Mouse (Mus musculus) embryonic facial prominence, embryonic 10.5 days (tissue): ENCODE results near the gene Lmnb2. TPM values are rescaled to one million over a fixed set of nuclear protein-coding genes. Genes with fewer than 3 reads are reported as not detected.
A peak's percentile ranks its signal among the peaks of the same experiment; 100 is the strongest.

Source experiments
- DNase-seq: peaks from one replicate; pipeline ENCODE4 v3.0.0-alpha.2; 2017; ENCODE audit warnings: low spot score
- H3K27ac ChIP-seq: fragments of 300-500 bp; sonication (generic); replicated peaks from 2 replicates; pipeline ENCODE4 v1.5.1; 2016; ENCODE audit warnings: mild to moderate bottlenecking
- H3K27me3 ChIP-seq: fragments of 300-500 bp; sonication (generic); replicated peaks from 2 replicates; pipeline ENCODE4 v1.6.1; 2016; ENCODE audit warnings: low read depth, mild to moderate bottlenecking; ENCODE audit not compliant: poor library complexity, severe bottlenecking
- H3K36me3 ChIP-seq: fragments of 300-500 bp; sonication (generic); replicated peaks from 2 replicates; pipeline ENCODE4 v1.6.1; 2016; ENCODE audit warnings: mild to moderate bottlenecking, moderate library complexity
- H3K4me1 ChIP-seq: fragments of 300-500 bp; sonication (generic); 2 replicates; pipeline ENCODE4 v1.6.1; 2016
- H3K4me3 ChIP-seq: fragments of 300-500 bp; sonication (generic); 2 replicates; pipeline ENCODE4 v1.5.1; 2016; ENCODE audit warnings: mild to moderate bottlenecking, moderate library complexity
- H3K9me3 ChIP-seq: fragments of 300-500 bp; sonication (generic); 2 replicates; pipeline ENCODE4 v1.6.1; 2016; ENCODE audit warnings: mild to moderate bottlenecking
- WGBS: fragments of 180-500 bp; shearing (Covaris S2); methylation state at CpG from one replicate; pipeline ENCODE4 v1.1.7; 2016; 5-methylcytosine and 5-hydroxymethylcytosine counted together
- polyA plus RNA-seq: library from polyadenylated mRNA; unstranded; fragments of >200 nt; fragmentation: Nextera tagmentation; extraction: Ambion mirVana; gene quantifications from 2 replicates; pipeline ENCODE4 v1.2.1, GENCODE M21; 2016

Lmnb2 gene
- polyA plus RNA-seq = 82.7 and 83.1 TPM in 2 replicates

DNA sequence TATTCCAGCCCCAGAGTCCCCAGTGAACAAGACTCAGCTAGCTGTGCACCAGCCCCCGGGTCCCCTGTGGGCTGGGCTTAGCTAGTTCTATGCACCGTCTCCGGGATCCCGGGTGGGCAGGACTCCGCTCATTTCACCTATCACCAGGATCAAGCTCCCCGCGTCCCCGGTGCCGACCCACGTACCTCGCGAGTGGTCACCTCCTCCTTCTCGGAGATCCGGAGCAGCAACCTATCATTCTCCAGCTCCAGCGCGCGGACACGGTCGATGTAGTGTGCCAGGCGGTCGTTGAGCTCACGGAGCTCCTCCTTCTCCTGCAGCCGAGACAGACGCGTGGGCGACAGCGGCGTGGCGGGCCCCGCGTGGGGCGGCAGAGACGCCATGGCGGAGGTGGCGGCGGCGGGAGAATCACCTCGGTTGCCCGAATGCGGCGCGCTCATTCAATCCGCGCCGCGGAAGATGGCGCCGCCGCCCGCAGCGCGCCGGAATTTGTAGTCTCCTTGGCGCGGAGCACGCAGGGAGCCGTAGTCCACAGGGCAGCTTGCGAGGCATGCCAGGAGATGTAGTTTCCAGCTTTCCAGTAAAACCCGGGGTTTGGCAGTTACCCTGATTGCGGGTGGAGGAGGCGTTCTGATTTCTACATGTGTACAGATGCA is at the start of gene Lmnb2:
TSS of gene Lmnb2 (minus strand) at position 467 of the 656 bp plus-strand sequence.
- Histone ChIP-seq H3K27me3 (0 out of 2 replicates have a peak, but pooled peaks cover 11% of the 10 kb centered on the region), H3K4me1 (peaks cover 46% of the 10 kb centered on the region), H3K4me3 (peak within 1 kb of the TSS; percentile 99), H3K27ac (peak within 1 kb of the TSS; percentile 94), H3K9me3 (no peaks in the 10 kb centered on the region), H3K36me3 (peaks cover 35% of the 10 kb centered on the region)
- 1% methylated on average over 61 of the region's 61 CpGs for WGBS
- peak; percentile 82 for DNase-seq

DNA sequence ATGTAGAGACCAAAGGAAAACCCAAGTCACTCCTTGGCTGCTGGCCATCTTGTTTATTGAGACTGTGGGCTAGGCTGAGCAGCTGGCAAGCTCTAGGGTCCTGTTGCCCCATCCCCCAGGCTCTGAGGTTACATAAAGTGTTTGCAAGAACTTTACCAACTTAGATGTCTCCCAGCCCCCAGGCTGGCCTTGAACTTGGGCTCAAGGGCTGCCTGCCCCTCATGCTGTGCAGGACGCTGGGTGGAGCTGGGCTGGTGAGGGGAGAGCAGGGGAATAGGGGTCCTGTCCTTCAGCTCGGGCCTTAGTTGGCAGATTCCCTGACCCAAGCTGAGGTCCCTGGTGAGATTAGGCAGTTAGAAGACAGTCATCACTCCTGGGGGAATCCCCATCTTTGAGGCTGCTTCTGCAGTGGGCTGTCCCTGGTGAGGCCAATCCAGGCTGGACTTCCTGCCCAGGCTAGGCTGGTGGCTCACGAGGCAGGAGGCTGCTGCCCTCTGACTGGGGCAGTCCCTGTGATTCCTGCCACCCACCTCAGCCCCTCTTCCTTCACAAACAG is 49.1 kb upstream of the Lmnb2 start:
- Histone ChIP-seq H3K4me1 (peaks cover 51% of the 10 kb centered on the region), H3K27ac (peak overlapping the region; percentile 24; the same call in 1 of the 2 replicates), H3K9me3 (peaks cover 2% of the 10 kb centered on the region; the same call in 1 of the 2 replicates), H3K27me3 (no peaks in the 10 kb centered on the region), H3K36me3 (no peaks in the 10 kb centered on the region), H3K4me3 (no peak overlapping the region)
- 59% methylated on average over 3 of the region's 3 CpGs for WGBS
- no peak for DNase-seq

DNA sequence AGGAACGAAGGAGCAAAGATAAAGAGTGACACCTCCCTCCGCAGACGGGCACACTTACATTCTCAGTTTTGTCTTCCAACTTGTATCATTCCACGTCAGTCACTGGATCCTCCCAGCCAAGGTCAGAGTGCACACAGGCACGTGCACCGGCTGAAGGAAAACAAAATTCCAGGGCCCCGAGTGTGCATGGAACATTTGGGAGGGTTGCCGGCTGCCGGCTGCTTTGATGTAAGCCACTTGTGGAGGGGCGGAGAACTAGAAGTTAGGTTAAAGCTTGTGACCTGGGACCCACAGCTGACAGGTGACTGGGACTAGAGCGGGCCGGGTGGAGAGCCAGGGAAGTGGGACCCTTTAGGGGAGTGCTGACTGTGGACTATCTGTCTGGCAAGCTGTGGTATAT is 48.3 kb upstream of the Lmnb2 start:
- 46% methylated on average over 12 of the region's 12 CpGs for WGBS
- peak; percentile 43 for DNase-seq

DNA sequence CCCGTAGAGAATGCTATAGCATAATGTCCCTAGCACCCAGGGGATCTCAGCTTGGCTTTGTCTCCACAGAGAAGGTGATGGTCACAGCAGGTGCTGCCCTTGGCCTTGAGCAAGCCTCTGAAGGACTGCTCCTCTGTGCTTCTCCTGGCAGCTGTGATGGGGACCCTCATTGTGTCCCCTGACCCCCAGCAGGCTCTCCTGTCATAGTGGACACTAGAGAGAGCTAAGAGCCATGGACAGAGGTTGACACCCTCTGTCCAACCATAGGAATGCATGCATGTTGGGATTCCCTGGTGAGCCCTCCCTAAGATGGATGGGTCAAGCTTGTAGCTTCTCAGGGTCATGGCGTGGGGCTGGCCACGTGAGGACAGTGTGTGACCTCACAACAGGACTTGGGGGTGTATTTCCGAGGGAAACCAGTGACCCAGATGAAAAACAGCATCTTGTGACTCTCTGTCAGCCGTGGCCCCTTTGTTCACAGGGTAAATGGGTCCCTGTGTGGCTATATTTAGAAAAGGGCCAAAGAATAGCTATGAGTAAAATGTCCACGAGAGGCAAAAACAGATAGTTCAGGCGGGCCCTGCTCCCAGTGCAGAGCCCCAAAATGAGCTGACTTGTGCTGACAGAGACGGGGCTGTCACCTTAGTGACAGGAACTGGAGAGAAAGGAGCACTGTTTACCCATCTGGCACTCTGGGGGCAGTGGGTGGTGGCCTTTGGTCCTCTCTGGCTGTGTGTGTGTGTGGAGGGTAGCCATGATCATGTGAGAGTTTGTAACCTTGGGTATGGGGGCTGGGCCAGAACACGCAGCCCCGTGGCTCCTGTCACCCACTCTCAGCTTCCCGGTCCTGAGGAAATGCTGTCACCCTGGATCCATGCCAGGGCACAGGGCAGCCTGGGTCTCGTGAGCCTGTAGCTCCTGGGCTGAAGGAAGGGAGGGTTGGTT is 45.3 kb upstream of the Lmnb2 start:
- no peak for DNase-seq
- H3K27ac ChIP-seq = peak overlapping the region; percentile 61

More for the DNA sequence above, 48.3 kb upstream of the Lmnb2 start:
- H3K27ac ChIP-seq = no peak overlapping the region; the same call in 1 of the 2 replicates
- no peaks in the 10 kb centered on the region for H3K36me3 ChIP-seq
- H3K4me1 ChIP-seq = peaks cover 54% of the 10 kb centered on the region
- peaks cover 2% of the 10 kb centered on the region; the same call in 1 of the 2 replicates for H3K9me3 ChIP-seq
- no peaks in the 10 kb centered on the region for H3K27me3 ChIP-seq
- no peak overlapping the region for H3K4me3 ChIP-seq

DNA sequence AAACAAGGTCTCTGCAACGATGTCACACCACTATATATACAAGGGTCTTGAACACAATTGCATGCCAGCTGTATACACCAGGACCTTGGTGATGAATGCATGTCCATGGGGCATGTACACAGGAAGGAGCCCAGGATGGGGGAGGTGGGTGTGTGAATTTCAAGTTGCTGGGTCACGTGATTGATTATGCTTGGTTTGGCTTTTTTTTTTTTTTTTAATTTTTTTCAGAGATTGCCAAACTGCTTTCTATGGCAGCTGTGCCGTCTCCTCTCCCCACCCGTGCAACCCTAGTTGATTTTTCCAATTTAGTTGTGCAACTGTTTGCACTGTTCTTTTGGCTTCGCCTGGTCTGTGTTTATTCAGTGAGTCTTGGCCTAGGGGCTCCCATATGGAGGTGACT is 44.5 kb upstream of the Lmnb2 start:
- Histone ChIP-seq H3K27me3 (no peaks in the 10 kb centered on the region), H3K4me1 (peaks cover 63% of the 10 kb centered on the region), H3K4me3 (no peak overlapping the region), H3K9me3 (no peaks in the 10 kb centered on the region), H3K27ac (0 out of 2 replicates have a peak overlapping the region, but pooled peaks have one; percentile 82), H3K36me3 (no peaks in the 10 kb centered on the region)
- 79% methylated on average over 5 of the region's 5 CpGs for WGBS
- no peak for DNase-seq

More for the DNA sequence above, 45.3 kb upstream of the Lmnb2 start:
- no peaks in the 10 kb centered on the region for H3K27me3 ChIP-seq
- 62% methylated on average over 12 of the region's 12 CpGs for WGBS
- H3K36me3 ChIP-seq = no peaks in the 10 kb centered on the region
- H3K9me3 ChIP-seq = no peaks in the 10 kb centered on the region
- no peak overlapping the region for H3K4me3 ChIP-seq
- peaks cover 64% of the 10 kb centered on the region for H3K4me1 ChIP-seq

DNA sequence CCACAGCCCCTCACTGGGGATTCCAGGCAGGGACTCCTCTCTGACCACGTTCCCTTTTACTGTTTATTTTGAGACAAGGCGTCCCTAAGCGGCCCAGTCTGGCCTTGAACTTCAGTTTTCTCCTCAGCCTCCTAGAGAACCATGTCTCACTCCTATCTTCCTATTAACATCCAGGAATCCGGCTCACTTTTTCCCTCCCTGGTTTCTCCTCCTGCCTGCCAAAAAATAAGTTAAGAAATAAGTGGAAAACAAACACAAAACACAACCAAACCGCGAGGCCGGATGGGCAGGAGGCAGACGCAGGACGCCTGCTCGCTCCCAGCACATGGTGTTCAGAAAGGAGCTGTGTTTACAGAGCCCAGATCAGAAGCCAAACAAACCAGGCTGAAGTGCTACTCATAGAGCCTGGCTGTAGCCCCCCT is 44.0 kb upstream of the Lmnb2 start:
- H3K4me1 ChIP-seq = peaks cover 58% of the 10 kb centered on the region
- no peak for DNase-seq
- H3K9me3 ChIP-seq = no peaks in the 10 kb centered on the region
- H3K36me3 ChIP-seq = no peaks in the 10 kb centered on the region
- H3K4me3 ChIP-seq = no peak overlapping the region
- H3K27ac ChIP-seq = peak overlapping the region; percentile 82
- WGBS = 47% methylated on average over 10 of the region's 10 CpGs
- no peaks in the 10 kb centered on the region for H3K27me3 ChIP-seq

DNA sequence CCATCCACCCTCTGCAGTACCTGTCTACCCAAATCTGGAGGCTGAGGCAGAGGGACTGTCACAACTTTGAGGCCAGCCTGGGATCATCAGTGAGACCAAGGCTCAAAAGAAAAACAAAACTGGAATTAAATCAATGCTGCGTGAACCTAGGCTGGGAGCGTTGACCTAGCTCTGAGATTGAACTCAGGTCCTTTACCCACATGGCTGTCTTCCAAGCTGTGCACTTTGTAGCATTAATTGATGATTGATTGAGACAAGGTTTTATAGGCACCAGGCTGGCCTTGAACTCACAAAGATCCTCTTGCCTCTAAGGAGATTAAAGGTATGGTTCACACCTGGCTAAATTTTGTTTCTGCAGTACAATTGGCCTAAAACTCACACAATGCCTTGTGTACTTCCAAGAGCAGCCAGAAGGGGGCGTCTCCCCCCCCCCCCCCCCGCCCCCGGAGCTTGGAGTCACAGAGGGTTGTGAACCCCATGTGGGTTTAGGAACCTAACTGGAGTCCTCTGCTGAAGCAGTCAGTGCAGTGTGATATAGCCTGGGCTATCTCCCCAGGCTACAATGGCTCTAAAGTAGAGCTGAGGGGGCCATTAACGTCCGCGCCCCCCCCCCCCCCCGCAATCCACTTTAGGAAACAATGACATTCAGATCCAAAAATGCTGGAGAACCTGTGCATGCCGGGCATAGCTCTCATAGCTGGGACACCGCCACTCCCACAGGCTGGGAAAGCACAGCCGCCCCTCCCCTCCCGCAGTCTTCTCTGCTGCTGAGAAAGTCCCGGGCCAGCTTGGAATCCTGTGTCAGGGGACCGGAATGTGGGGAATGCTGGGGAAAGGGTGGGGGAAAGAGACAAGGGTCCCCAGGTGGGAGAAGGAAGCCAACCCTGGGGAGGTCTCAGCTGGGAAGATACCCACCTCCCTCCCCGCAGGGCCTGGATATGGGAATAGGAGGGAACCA is 42.8 kb upstream of the Lmnb2 start:
- Histone ChIP-seq H3K27me3 (no peaks in the 10 kb centered on the region), H3K4me3 (peak overlapping the region; percentile 35), H3K9me3 (no peaks in the 10 kb centered on the region), H3K4me1 (peaks cover 51% of the 10 kb centered on the region), H3K36me3 (no peaks in the 10 kb centered on the region), H3K27ac (peak overlapping the region; percentile 82)
- DNase-seq = peak; percentile 80
- 12% methylated on average over 16 of the region's 16 CpGs for WGBS

DNA sequence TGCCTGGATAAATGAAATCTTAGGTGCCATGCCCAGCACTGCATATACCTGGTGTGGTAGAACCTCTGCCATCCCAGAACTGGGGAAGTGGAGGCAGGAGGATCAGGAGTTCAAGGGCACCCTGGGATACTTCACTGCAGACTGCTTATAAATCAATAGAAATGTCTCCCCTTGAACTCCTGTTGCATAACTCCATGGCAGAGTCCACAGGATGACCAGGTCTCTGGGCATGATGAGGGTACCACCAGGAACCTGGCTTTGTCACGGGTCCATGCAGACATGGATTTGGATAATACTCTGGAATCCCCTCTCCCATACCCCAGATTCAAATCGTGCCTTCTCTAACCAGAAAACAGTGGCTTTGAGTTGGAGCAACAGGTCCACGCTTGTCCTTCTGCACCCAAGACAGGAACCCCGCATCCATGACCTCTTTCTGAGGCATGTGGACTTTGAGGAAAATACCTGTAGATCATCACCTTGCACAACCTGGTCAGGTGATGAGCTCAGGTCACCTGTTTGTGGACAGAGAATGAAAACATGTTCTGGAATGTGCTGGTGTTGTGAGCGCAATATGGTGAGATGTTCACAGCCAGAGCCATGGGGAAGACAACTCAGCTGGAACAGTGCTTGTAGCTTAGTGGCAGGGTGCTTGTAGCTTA is 41.1 kb upstream of the Lmnb2 start:
- peaks cover 56% of the 10 kb centered on the region for H3K4me1 ChIP-seq
- DNase-seq = no peak
- WGBS = 93% methylated on average over 5 of the region's 5 CpGs

DNA sequence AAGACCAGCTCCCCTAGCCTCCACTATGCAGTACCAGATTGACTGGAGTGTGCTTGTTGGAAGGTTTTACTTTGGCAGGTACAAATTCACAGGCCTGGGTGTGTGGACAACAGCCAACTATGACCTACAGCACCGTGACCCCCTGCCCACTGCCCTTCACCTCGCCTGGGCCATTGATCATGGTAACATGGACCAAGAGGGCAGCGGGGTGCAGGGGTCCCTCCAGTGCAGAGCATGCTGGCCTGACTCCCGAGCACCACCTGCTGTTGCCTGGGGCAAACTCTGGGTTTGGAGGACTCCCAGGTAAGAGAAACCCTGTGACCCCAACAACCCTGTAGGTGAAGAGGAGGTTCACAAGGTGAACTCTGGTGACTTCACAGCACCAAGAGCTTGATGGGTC is 39.7 kb upstream of the Lmnb2 start:
- Histone ChIP-seq H3K27me3 (no peaks in the 10 kb centered on the region), H3K9me3 (no peaks in the 10 kb centered on the region), H3K4me3 (no peak overlapping the region), H3K27ac (no peak overlapping the region), H3K36me3 (no peaks in the 10 kb centered on the region), H3K4me1 (peaks cover 44% of the 10 kb centered on the region)
- no peak for DNase-seq
- whole genome bisulfite sequencing = 66% methylated on average over 4 of the region's 4 CpGs

More for the DNA sequence above, 41.1 kb upstream of the Lmnb2 start:
- Histone ChIP-seq H3K36me3 (no peaks in the 10 kb centered on the region), H3K27ac (no peak overlapping the region), H3K9me3 (no peaks in the 10 kb centered on the region), H3K27me3 (no peaks in the 10 kb centered on the region), H3K4me3 (no peak overlapping the region)

DNA sequence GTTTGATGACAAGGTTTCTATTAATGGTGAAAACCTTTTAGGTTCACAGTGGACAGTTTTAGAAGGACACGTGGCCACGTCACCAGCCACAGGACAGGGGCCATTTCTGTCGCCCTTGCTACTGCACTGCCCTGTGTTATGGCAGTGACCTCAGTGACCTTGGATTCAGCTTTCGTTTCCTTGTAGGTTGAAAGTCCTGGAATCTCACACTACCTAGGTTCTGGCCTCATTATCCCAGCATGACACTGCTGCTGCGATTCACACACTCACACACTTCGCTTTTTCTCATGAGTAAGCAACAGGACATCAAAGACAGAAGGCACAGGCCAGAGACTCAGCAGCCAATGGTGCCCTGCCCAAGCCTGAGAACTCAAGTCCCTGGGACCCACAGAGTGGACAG is 38.9 kb upstream of the Lmnb2 start:
- Histone ChIP-seq H3K27ac (no peak overlapping the region), H3K4me3 (no peak overlapping the region), H3K9me3 (no peaks in the 10 kb centered on the region), H3K36me3 (no peaks in the 10 kb centered on the region), H3K27me3 (no peaks in the 10 kb centered on the region), H3K4me1 (peaks cover 38% of the 10 kb centered on the region)
- no peak for DNase-seq
- 80% methylated on average over 6 of the region's 6 CpGs for WGBS

DNA sequence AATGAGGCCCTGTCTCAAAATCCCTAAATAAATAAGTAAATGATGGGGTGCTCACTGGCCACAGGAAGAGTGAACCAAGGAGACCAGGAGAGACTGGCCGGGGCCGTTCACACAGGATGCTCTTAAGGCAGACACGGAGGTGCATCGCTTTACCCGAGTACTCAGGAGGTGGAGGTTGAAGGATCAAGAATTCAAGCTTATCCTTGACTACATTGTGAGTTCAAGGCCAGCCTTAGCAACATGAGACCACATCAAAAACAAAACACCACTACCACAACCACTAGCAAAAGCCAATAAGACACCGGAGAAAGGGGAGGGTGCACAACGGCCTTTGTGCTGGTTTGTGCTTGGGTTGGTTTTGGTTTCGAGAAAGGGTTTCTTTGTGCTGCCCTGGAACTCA is 38.3 kb upstream of the Lmnb2 start:
- Histone ChIP-seq H3K27ac (no peak overlapping the region), H3K4me3 (no peak overlapping the region), H3K36me3 (no peaks in the 10 kb centered on the region), H3K4me1 (peaks cover 33% of the 10 kb centered on the region), H3K9me3 (no peaks in the 10 kb centered on the region), H3K27me3 (no peaks in the 10 kb centered on the region)
- WGBS = 95% methylated on average over 8 of the region's 8 CpGs
- DNase-seq = no peak
